Mouse (Mus musculus): ENCODE measurements around the gene Tedc2.

DNA sequence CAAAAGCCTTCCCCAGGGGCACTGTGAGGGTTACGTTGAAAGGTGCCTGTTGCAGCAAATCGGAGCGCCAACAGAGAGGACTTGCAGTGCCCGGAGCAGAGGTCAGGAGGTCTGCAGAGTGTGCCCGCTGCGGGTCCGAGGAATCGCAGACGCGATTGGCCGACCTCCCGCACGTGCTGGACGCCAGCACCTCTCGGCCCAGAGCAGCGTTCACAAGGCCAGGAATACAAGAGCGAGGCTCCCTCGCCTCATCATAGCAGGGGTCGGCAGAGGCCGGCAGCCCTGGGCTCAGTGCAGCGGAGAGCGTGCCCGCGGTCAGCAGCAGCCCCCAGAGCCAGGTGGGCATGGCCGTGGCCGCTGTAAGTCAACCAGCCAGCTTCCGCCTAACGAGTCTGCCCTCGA, 12.0 kb downstream of the Tedc2 start:
- TF ChIP-seq ZNF384 (IDR thresholded peaks at IDR 0.05; ENCODE audit: low read depth, low read length), result no peak
- TF ChIP-seq CTCF (IDR thresholded peaks at IDR 0.05 in 2 of 3, conservative IDR thresholded peaks at IDR 0.05 in 1 of 3; ENCODE audit: control insufficient read depth in 1 of 3, insufficient read depth in 1 of 3, low read depth in 2 of 3, low read length in 3 of 3, poor library complexity in 1 of 3, severe bottlenecking in 1 of 3), result no peak
- TF ChIP-seq MAFK (IDR thresholded peaks at IDR 0.05; ENCODE audit: borderline replicate concordance, low read depth, low read length), result no peak
- TF ChIP-seq EP300 (IDR thresholded peaks at IDR 0.05; ENCODE audit: low read depth in 1 of 2, low read length in 2 of 2), result no peak
- peak; percentile 12; the same call in 1 of the 2 replicates for TF ChIP-seq NRF1 (IDR thresholded peaks at IDR 0.05; ENCODE audit: insufficient read depth, low read depth, low read length, poor library complexity, severe bottlenecking)
- no peak for TF ChIP-seq MAZ (IDR thresholded peaks at IDR 0.05; ENCODE audit: low read depth, low read length)
- no peak; the same call in 1 of the 2 replicates for TF ChIP-seq NELFE (IDR thresholded peaks at IDR 0.05; ENCODE audit: low read depth, low read length)

Data from MEL (cell line).